Mouse (Mus musculus): ENCODE data around the gene Mcm8.

Mcm8 gene

DNA sequence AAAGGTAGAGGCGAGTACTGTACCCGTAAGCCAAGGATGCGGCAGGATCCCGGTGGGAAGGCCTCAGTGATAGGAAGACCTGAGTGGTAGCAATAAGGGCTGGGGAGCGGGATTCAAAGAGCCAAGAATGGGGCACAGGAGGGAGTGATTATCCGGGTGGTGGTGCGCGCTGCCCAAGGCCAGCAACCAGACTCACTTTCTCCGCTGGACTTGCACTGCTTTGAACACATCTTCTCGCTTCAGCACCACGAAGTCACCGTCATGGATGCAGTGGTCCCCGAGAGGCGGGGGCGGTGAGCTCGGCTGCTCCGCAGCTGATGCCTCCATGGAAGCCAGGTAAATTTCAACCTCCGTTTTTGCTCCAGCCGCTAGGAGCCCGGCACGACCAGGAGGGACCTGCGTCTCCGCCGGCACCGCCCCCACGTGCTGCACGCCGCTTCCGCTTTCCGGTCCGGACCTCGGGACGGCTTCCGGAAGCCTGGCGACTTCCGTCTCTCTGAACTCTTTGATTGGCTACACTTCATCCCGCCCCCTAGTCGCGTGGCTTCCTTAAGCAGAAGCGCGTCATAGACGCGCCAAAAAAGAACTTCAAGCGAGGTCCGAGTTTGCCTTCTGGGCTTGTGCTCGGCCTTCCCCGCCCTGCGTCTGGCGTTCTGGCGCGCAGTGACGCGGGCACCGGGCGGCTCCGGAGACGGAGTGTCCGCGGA, at the start of gene Mcm8, which contains the start of gene Trmt6:
Mcm8 (plus strand) TSS at position 534 of the 707 bp plus-strand sequence.
Trmt6 (minus strand) TSS at position 448 of the 707 bp plus-strand sequence.
- whole genome bisulfite sequencing, result under 1% methylated on average over 59 of the region's 59 CpGs

DNA sequence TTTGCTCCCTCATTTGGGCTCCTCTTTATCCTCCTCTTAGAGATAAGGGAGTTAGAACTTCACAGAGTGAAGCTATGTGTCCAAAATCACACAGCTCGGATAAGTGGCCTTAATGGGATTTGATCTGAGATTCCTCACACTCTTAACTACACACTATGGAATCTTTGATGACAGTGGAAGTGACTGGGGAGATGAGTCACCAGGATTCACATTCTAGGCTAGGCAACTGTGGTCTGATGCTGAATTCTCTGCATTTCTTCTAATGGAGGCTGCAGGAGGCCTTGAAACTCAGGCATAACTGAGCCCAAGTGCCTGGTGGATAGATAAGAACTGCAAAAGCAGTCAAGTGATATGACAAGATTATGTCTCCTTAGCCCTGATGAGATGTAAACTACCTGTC, 45.1 kb upstream of the Mcm8 start:
- 92% methylated on average over 1 of the region's 1 CpGs for WGBS

DNA sequence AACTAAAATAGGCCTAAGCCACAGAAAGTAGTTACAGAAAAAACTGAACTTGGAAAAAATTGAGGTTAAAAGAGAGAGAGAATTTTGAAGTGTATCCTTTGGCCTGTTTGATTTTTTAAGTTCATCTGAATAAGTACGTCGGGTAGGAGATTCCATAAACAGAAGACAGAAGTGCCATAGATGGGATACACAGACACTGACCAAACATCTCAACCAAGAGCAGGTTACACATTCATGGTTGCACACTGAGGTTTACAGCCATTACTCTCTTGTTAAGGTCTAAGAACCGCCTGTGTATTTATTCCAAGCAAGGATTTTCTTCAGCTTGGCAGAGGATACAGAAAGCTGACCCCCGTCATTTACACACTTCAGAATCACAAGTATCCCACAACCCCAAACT, 35.0 kb upstream of the Mcm8 start, which contains the start of gene Chgb:
Chgb (plus strand) TSS at position 301 of the 400 bp plus-strand sequence.
- 5% methylated on average over 4 of the region's 4 CpGs for WGBS

DNA sequence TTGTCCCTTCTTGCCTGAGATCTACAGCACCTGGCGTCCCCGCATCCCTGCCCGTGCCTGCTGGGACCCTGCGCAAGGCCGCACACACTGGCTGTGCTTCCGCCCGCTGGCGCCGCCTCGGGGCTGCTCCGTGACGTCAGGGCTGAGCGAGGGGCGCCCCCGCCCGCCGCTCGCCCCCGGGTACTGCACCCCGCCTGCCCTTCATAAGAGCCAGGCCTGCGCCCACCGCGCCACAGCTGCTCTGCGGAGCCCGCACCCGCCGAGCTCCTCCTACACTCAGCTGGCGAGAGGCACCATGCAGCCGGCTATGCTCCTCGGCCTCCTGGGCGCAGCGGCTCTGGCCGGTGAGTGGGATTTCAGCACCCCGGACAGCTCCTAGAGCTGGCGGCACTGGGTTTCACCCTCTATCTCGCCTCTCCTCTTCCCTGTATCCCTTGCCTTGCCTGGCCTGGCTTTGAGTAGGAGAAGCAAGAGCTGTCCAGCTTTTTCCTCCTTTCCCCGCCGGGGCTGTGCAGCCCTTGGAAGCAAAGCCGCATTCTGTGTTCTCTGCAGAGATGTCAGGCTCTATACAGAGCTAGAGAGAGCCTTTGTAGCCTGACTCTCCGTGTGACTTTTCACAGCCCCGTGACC, 34.4 kb upstream of the Mcm8 start:
- under 1% methylated on average over 41 of the region's 41 CpGs for WGBS

DNA sequence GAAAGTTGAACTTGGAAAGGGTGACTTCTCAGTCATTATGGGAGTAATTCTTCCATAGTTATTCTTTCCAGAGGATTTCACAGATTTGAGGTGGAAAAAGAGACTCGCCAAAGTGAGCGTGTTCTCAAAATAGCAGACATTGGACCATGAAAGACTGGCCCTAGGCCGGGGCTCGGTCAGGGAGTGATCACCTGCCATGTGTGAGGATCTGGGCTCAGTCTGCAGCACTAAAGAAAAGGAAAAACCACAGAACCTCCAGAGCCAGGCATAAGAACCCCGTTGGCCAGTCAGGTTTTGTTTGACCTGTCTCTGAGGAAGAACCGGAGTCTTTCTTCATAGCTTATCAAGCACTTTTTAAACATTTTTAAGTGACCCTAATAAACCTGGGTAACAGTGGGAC, 31.9 kb upstream of the Mcm8 start:
- 59% methylated on average over 6 of the region's 6 CpGs for WGBS

DNA sequence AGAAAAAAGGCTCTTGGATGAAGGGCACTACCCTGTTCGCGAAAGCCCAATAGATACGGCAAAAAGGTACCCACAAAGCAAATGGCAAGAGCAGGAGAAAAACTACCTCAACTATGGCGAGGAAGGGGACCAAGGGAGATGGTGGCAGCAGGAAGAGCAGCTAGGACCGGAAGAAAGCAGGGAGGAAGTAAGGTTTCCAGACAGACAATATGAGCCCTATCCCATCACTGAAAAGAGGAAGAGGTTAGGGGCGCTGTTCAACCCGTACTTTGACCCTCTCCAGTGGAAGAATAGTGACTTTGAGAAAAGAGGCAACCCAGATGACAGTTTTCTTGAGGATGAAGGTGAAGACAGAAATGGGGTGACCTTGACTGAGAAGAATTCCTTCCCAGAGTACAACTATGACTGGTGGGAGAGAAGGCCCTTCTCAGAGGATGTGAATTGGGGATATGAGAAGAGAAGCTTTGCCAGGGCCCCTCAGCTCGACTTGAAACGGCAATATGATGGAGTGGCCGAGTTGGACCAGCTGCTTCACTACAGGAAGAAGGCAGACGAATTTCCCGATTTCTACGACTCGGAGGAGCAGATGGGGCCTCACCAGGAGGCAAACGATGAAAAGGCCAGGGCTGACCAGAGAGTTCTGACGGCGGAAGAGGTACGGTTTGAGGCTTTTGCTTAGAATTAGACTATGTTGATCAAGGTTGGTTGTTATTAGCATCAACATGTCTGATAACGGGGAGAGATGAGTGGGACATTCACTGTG, 22.3 kb upstream of the Mcm8 start:
- 85% methylated on average over 19 of the region's 19 CpGs for WGBS

DNA sequence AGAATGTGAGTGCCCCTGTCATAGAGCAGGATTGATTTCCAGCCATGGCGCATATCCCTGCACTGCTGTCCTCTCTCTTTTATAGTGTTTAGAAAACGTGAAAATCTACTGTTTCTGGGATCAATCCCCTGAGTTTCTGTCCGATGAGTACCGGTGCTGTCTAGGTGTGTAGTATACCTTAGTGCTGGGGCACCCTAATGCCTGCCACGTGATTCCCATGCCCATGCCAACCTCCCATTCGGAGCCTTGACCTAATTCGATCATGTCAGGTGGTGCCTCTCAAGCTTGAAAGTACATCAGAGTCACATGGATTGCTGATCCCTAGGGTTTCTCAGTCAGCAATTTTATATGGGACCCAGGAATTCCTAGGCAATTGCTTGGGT, 21.7 kb upstream of the Mcm8 start:
- WGBS, result 86% methylated on average over 7 of the region's 7 CpGs

DNA sequence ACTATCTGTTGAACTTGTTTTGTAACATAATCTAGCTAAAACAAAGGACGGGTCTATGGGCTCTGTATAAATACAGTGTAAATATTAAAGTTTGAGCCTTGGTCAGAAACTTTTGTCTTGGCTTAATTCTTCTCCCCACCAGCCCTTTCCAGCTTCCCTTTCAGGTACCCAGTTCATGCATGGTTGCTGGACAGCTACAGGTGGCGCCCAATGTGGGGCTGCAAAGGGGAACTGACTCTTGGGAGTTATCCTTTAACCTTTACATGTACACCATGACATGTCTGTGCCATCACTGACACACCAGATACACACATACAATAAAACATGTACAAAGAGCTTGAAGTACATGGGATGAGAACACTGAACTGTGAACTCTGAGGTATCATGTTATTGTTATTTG, 13.0 kb upstream of the Mcm8 start:
- WGBS, result 90% methylated on average over 2 of the region's 2 CpGs

DNA sequence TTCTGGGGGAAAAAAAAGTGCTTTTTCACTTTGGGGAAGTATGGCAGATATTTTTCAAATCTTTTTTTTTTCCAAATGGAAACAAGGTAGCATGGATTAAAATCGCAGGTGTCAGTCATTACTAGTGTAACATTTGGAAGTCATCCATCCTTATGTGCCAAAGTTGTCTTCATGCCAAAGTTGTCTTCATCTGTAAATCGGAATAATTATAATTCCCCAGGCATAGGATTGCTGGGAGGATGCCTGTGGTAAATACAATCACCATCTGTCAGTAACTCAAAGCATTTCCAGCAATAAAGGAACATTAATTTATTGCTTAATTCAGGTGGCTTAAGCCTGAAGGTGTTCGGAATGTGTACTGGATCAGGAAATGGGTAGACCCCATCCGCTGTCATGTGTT, 25.1 kb downstream of the Mcm8 start:
- 83% methylated on average over 4 of the region's 4 CpGs for WGBS

DNA sequence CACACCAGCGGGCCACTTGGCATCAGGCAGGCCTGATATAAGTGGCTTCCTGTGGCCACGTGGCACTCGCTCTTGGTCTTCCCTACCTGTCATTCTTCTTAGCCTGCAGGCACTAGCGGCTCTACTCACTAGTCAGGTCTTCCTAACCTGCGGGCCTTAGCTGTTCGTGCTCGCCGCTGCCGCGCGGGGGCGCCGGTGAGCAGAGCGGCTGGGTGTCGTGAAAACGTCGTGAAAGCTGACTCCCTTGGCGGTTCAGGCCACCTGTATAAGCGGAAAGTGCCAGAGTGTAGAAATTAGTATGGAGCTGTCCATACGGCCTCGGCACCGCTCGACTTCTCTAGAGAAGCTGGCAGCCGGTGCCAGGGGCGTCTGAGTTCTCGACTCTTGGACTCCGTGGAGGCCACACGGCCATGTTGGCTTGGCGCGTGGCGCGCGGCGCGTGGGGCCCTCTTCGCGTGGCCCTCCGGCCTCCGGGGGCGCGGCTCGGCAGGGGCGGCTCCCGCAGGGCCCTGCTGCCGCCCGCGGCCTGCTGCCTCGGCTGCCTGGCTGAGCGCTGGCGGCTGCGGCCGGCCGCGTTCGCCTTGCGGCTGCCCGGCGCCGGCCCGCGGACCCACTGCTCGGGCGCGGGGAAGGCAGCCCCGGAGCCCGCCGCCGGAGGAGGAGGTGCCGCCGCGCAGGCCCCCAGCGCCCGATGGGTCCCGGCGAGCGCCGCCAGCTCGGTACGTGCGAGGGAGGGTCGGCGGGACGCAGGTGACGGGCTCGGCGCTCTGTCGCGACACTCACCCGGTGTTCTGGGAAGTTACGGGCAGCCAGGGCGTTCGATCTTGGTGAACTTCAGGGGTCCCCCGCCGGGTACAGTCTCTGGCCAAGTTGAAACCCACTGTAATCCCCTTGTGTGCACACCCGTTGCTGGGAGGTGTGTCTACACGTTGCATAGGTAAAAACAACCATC, 30.7 kb downstream of the Mcm8 start, which contains the start of gene Crls1:
Crls1 (plus strand) TSS at position 260 of the 952 bp plus-strand sequence.
- under 1% methylated on average over 94 of the region's 96 CpGs for WGBS

DNA sequence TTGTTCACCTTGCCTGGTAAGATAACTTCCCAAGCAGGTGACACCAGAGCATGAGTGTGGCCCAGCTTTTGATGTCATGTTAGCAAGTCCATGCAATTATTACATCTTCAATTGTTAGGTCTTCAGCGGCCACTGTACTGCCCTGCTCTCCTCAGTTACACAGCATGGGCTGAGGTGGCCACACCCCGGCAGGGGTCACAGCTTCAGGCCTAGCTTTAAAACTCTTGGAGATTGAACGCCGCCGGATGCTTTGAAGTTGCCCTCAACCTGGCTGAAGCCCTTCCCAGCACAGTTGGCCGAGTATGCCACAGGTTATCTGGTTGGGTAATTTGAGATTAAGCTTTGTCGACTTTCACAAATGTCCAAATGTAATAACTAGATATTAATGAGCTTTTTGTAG, 31.6 kb downstream of the Mcm8 start:
- WGBS, result 37% methylated on average over 7 of the region's 7 CpGs

DNA sequence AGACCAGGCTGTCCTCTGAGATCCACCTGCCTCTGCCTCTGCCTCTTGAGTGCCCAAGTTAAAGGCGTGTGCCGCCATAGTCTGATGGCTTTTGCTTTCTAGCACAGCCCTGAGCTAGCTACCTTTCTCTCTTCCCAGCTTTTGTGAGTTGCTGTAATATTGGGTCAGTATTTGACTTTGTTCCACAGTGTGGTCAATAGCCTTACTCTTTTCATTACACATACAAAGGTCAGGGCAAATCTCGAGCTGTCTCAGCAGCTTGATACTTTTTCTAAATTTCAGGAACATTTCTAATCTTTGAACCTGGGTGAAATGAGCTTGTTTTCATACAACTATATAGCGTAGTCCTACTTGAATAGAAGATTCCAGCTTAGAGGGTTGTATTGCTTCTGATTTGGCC, 32.4 kb downstream of the Mcm8 start:
- 90% methylated on average over 4 of the region's 4 CpGs for WGBS

DNA sequence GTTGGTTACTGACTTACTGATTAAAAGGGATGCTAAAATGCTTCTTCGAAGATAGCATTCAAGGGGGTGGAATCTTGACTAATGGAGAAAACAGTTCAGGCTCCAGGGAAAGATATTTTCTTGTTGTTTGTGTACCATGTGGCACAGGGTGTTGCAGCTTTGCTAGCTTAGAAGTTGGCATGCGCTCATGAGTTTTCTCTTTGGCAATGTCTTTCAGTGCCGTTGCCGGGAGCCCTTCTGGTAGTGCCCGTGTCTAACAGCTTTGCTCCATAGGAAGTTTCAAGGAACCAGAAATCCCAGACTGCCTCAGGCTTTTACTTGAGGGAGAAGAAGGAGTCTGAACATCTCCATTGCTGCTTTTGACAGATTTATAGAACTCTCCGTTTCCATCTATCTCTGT, 33.2 kb downstream of the Mcm8 start:
- 37% methylated on average over 6 of the region's 6 CpGs for WGBS

DNA sequence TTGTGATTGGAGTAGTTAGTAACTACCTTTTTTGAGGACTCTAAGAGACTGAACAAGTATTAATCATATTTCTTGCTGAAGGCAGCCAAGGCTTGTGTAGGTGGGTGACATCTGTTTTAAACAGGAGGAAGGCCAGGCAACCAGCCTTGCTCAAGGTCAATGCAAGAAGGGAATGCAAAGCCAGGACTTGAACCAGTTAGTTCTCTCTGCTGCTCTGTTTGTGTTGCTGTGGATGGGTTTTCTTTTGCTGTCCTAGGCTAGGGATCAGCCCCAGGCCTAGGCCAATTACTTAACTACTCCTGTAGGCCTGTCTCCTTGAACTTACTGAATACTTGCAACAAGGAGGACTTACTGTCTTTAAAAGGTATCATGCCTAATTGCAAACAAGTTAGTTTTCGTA, 37.1 kb downstream of the Mcm8 start:
- WGBS, result 94% methylated on average over 1 of the region's 1 CpGs

DNA sequence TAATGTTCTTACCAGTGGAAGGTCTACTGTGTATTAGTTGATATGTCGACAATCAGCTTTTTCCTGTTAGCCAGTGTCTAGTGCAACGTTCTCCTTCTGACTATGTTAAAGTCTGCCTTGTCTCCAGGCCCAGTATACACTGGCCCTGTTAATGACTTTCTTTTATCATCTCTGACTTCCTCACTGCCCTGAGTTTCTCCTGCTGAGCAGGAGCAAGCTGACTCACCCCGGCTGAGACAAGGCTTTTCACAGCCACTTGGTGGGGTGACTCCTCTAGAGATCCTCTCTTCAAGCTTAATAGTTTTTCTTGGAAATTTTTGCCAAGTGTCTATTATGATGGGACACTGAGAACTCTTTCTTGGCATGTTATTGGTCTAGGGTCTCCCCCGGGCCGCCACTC, 40.4 kb downstream of the Mcm8 start:
- 66% methylated on average over 5 of the region's 5 CpGs for WGBS

DNA sequence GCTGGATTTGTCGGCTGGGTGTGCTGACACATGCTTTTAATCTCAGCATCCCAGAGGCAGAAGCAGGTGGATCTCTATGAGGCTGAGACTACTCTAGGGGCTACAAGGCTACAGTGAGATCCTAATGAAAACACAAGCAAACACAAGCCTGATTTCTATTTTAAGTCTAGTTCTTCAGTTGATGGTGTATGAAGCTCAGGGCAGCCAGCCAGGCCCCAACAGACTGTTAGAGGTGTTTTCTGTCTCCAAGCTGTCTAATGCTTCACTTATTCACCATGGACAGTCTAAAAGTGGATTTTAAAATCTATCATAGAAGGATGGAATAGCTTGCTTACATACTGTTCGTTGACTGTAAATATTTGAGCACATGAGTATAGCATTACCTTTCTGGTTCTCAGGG, 45.5 kb downstream of the Mcm8 start:
- WGBS, result 61% methylated on average over 2 of the region's 2 CpGs

DNA sequence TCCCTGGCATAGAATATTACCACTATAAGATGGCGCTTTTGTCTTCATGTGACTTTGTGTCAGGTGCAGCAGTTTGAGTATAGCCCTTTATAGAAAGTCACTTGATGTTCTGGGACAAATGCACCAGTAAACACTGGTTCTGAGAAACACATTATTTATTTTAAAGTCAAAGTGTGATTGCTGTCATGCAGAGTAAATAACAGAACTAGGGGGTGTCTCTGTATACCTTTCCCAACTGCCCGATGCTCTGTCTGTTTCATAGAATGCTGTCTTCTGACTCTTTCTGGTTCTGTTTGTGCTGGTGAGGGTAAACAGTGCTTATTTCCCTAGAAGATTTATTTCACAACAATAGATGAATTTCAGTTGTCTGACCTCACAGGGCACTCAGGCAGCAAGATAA, 47.4 kb downstream of the Mcm8 start:
- 98% methylated on average over 2 of the region's 2 CpGs for WGBS

DNA sequence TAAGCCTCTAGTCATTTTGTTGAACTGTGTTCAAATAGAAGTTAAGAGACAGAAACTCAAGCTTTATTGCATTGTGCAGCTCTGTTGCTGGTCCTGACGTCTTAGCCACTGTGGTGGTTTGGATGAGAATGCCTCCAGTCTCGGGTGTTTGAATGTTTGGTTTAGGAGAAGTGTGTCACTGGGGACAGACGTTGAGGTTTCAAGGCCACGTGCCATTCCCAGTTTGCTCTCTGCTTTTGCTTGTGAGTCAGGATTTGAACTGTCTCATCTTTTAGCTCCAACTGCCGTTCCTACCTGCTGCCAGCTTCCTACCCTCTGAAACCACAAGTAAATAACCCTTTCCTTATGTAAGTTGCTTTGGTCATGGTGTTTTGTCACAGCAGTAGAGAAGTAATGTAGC, 51.6 kb downstream of the Mcm8 start:
- 74% methylated on average over 5 of the region's 5 CpGs for WGBS

DNA sequence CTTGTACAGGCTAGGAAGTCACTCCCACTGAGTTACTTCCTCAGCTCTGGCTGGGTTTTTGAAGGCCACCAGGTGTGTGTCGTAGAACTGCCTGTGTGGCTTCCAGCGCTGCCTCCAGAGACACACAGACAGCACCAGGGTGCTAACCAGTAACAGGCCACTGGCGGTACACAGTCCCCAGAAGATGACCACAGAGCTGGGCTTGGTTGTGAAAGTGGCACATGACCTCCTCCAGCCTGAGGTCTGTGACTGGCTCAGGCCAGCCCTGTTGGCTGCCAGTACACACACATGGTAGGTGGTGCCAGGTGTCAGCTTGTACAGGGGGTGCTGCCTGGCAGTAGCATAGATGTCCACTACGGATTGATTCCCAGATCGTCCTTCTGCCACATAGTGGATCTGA, 53.7 kb downstream of the Mcm8 start:
- 88% methylated on average over 5 of the region's 5 CpGs for WGBS

DNA sequence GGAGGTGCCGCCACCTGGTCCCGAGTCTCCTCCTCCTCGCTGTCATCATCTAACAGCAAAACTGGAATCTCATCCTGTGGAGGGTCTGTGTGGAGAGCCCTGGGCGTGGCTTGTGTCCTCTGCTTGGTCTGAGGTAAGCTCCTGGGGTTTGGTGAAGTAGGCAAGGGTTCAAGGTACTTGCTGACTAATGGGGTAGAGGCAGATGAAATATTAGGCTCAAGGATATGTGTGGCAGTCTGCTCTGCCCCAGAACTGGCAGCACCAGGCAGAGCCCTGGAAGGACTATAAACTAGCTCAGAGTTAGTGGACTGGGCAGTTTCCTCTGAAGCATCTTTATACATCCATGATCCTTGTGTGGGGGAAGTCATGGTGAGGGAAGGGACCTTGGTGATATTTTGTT, 54.3 kb downstream of the Mcm8 start:
- 88% methylated on average over 4 of the region's 4 CpGs for WGBS

DNA sequence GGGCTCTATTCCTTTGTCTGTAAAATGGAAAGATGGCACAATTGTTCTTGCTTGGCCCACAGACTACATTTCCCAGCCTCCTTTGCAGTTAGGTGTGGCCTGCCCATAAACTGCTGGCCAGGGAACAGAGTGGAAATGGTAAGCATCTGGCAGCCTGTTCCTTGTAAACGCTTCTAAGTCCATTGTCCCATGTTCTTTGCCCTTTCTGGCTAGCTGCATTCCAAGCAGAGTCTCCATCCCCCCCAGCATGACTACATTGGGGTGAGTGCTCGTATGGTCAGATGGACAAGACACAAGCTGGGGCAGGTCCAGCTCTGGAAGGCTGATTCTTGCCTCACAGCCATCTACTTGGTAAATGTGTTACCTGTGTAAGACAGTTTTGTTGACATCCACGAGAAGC, 55.7 kb downstream of the Mcm8 start:
- WGBS, result 78% methylated on average over 3 of the region's 3 CpGs
